Mouse (Mus musculus) megakaryocyte, embryonic 14.5 days (primary cell): ENCODE data around the gene Idnk. TPM values are rescaled to one million over a fixed set of nuclear protein-coding genes. Genes with fewer than 3 reads are reported as not detected.

Experiments used
- H3K27me3 ChIP-seq: replicated peaks from 2 replicates; pipeline ENCODE3; 2012; ENCODE audit warnings: inconsistent platforms
- H3K36me3 ChIP-seq: replicated peaks from 2 replicates; pipeline ENCODE3; 2012; ENCODE audit warnings: low read length, inconsistent platforms, mixed read lengths
- H3K4me1 ChIP-seq: 2 replicates; pipeline ENCODE4 v1.6.1; 2012; ENCODE audit warnings: inconsistent platforms
- H3K4me3 ChIP-seq: replicated peaks from 2 replicates; pipeline ENCODE3; 2012; ENCODE audit warnings: moderate library complexity, mild to moderate bottlenecking, inconsistent platforms
- H3K9me3 ChIP-seq: 2 replicates; pipeline ENCODE4 v1.6.1; 2012; ENCODE audit warnings: inconsistent platforms
- FLI1 ChIP-seq: IDR thresholded peaks from 2 replicates; pipeline ENCODE4 v1.6.1; 2012; ENCODE audit warnings: low read length, inconsistent platforms, mixed read lengths
- GATA1 ChIP-seq: IDR thresholded peaks from 3 replicates; pipeline ENCODE4 v1.6.1; 2012; ENCODE audit warnings: mixed read lengths, low read length, inconsistent platforms, borderline replicate concordance
- polyA plus RNA-seq: library from polyadenylated mRNA; stranded (reverse); fragments of >175 nt; gene quantifications from 2 replicates; pipeline ENCODE4 v1.2.3, GENCODE M21; 2012; ENCODE audit warnings: low replicate concordance; ENCODE audit not compliant: insufficient read depth

Gene Idnk
- polyA plus RNA-seq, 1 experiment = 15.6 TPM

GRCm38 (mm10) chr13:58191516-58191915 lies 34.1 kb downstream of the Idnk start:
- TF ChIP-seq FLI1 (no peak), GATA1 (no peak)
- no peaks in the 10 kb centered on the region for H3K4me1 ChIP-seq
- H3K27me3 ChIP-seq = no peaks in the 10 kb centered on the region
- no peak overlapping the region for H3K4me3 ChIP-seq
- H3K9me3 ChIP-seq = 0 out of 2 replicates have a peak, but pooled peaks cover 3% of the 10 kb centered on the region
- peaks cover 91% of the 10 kb centered on the region for H3K36me3 ChIP-seq

DNA sequence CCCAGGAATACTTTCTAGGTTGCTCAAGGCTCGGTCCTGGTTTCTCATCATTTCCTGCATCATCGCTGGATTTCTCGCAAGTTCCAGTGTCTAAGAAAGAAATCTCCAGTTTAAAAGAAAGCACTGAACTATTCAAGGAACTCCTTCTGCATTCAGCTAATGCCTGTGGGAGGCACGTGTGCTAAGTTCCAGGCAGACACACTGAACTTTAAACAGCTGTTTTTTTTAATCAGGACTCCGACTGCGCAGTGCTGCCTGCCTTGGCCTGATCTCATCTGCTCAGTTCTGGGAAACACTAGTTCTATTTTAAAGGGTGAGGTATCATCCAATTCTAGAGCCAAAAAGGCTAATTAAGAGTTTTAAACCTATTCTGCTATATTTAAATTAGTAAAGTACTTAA lies 34.7 kb downstream of the Idnk start:
- TF ChIP-seq FLI1 (no peak), GATA1 (no peak)
- Histone ChIP-seq H3K4me1 (no peaks in the 10 kb centered on the region), H3K36me3 (peaks cover 91% of the 10 kb centered on the region), H3K4me3 (no peak overlapping the region), H3K9me3 (0 out of 2 replicates have a peak, but pooled peaks cover 3% of the 10 kb centered on the region), H3K27me3 (no peaks in the 10 kb centered on the region)

DNA sequence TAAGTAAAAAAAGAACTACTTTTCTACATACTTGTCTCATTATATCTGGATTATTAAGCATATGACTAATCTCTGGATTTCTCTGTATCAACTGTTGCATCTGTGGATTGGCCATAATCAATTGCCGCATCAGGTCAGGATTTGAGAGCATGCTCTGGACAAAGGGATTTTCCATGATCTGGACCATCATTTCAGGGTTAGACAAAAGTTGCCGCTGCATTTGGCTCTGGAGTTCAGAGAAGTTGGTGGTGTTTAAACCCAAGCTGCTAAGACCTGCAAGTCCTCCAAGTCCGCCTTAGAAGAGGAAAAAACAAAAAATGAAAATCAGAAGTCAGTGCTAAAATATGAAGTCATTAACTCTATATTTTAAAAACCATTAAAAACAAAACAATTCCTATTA lies 35.8 kb downstream of the Idnk start:
- H3K4me3 ChIP-seq = no peak overlapping the region
- TF ChIP-seq FLI1 = no peak
- no peak for TF ChIP-seq GATA1
- no peaks in the 10 kb centered on the region for H3K27me3 ChIP-seq
- H3K36me3 ChIP-seq = peaks cover 92% of the 10 kb centered on the region
- H3K4me1 ChIP-seq = peaks cover 5% of the 10 kb centered on the region; the same call in 1 of the 2 replicates
- 0 out of 2 replicates have a peak, but pooled peaks cover 3% of the 10 kb centered on the region for H3K9me3 ChIP-seq

GRCm38 (mm10) chr13:58194908-58195307 lies 37.5 kb downstream of the Idnk start:
- peaks cover 85% of the 10 kb centered on the region for H3K36me3 ChIP-seq
- H3K27me3 ChIP-seq = no peaks in the 10 kb centered on the region
- no peak for TF ChIP-seq GATA1
- no peak for TF ChIP-seq FLI1
- no peak overlapping the region for H3K4me3 ChIP-seq
- peaks cover 15% of the 10 kb centered on the region for H3K4me1 ChIP-seq
- H3K9me3 ChIP-seq = 0 out of 2 replicates have a peak, but pooled peaks cover 3% of the 10 kb centered on the region

DNA sequence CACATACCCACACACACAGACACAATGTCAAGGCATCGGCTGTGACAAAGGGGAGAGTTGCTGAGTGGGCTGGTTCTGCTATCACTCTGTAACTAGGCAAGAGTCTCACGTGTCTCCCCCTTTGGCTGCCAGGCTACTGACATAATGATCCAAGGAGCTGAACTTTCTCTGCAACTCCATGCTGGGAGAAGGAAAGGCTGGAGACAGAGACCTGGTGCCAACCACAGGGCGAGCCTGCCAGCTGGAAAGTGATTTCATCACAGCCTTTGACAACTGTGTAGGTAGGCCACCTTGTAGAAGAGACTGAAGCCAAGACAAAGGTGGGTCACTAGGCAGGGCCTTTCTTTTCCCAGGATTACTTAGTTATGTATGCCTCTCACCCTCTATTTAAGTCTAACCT lies 39.8 kb downstream of the Idnk start:
- Histone ChIP-seq H3K4me1 (peaks cover 29% of the 10 kb centered on the region), H3K9me3 (no peaks in the 10 kb centered on the region), H3K36me3 (peaks cover 62% of the 10 kb centered on the region), H3K4me3 (no peak overlapping the region), H3K27me3 (no peaks in the 10 kb centered on the region)
- no peak for TF ChIP-seq FLI1
- TF ChIP-seq GATA1 = no peak

GRCm38 (mm10) chr13:58197981-58198640 lies 40.7 kb downstream of the Idnk start:
- TF ChIP-seq FLI1 = no peak
- TF ChIP-seq GATA1 = no peak
- Histone ChIP-seq H3K36me3 (peaks cover 53% of the 10 kb centered on the region), H3K4me1 (peaks cover 35% of the 10 kb centered on the region), H3K9me3 (no peaks in the 10 kb centered on the region), H3K27me3 (no peaks in the 10 kb centered on the region), H3K4me3 (no peak overlapping the region)

- peaks cover 56% of the 10 kb centered on the region for H3K4me1 ChIP-seq
- TF ChIP-seq GATA1 (no peak), FLI1 (no peak)
- H3K9me3 ChIP-seq = no peaks in the 10 kb centered on the region
- no peak overlapping the region for H3K4me3 ChIP-seq
- H3K36me3 ChIP-seq = peaks cover 26% of the 10 kb centered on the region
- no peaks in the 10 kb centered on the region for H3K27me3 ChIP-seq
Measured at GRCm38 (mm10) chr13:58201343-58201742, 43.9 kb downstream of the Idnk start.

DNA sequence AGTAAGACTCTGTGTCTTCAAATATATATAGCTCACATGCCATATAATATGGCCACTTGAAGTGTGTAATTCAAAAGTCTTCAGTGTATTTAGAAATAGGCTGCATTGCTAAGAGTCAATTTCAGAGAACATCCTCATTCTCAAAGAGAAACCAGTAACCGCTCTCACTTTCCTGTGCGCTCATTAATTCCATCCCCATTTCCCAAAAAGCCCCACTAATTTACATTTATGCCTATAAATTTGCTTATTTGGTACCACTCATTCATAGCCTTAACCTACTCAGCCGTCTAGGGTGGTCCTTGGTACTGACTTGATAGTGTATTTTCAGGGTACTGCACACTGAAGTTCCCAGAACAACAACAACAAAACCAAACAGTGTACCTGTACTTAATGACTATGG lies 44.5 kb downstream of the Idnk start:
- Histone ChIP-seq H3K4me3 (no peak overlapping the region), H3K36me3 (peaks cover 25% of the 10 kb centered on the region), H3K9me3 (no peaks in the 10 kb centered on the region), H3K27me3 (no peaks in the 10 kb centered on the region), H3K4me1 (peaks cover 61% of the 10 kb centered on the region)
- TF ChIP-seq FLI1 = no peak
- no peak for TF ChIP-seq GATA1

- peaks cover 15% of the 10 kb centered on the region for H3K36me3 ChIP-seq
- H3K4me3 ChIP-seq = peak overlapping the region; percentile 28
- H3K9me3 ChIP-seq = no peaks in the 10 kb centered on the region
- no peaks in the 10 kb centered on the region for H3K27me3 ChIP-seq
- TF ChIP-seq FLI1 = no peak
- no peak for TF ChIP-seq GATA1
- H3K4me1 ChIP-seq = peaks cover 59% of the 10 kb centered on the region
Measured at GRCm38 (mm10) chr13:58202903-58203302, 45.5 kb downstream of the Idnk start.

DNA sequence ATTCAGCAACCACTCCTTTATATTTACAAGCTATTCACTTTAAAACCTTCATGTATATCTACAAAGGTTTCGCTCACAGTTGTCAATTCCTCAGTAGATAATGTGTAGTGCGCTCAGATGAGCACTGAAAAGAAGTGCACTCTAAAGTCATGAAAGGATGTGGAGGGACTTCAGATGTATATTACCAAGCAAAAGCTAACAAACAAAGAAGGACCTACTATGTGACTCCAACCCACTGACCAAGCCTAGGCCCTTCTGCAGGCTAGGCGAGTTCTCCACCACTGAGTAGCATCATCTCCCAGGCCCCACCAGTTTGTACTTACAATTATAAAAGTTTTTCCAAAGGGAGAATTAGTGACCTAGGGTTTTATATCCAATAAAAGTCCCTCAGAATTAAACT lies 46.8 kb downstream of the Idnk start:
- TF ChIP-seq GATA1 (no peak), FLI1 (no peak)
- H3K4me1 ChIP-seq = peaks cover 58% of the 10 kb centered on the region
- no peaks in the 10 kb centered on the region for H3K9me3 ChIP-seq
- H3K36me3 ChIP-seq = peaks cover 10% of the 10 kb centered on the region
- H3K27me3 ChIP-seq = no peaks in the 10 kb centered on the region
- H3K4me3 ChIP-seq = no peak overlapping the region
